Mouse (Mus musculus): ENCODE measurements around the gene Banp. TPM values are rescaled to one million over a fixed set of nuclear protein-coding genes. Genes with fewer than 3 reads are reported as not detected.

The Banp gene
- polyA plus RNA-seq, 1 experiment from 2014 or later: 53.0 TPM

GRCm38 (mm10) chr8:121952800-121953199 is 3.2 kb downstream of the Banp start:
- no peak overlapping the region for H3K27ac ChIP-seq (ENCODE audit: low read length)
- H3K36me3 ChIP-seq (ENCODE audit: control insufficient read depth, insufficient read depth, low read length): peaks cover 13% of the 10 kb centered on the region
- WGBS: 87% methylated on average over 7 of the region's 7 CpGs
- ATAC-seq (ENCODE audit: low read depth): no peak
- peak overlapping the region; percentile 83; the same call in 1 of the 2 replicates for H3K4me2 ChIP-seq (ENCODE audit: low read depth, low read length)
- no peak overlapping the region for H3K4me3 ChIP-seq (ENCODE audit: low read length)
- H3K9ac ChIP-seq (ENCODE audit: low read length): no peak overlapping the region
- no peaks in the 10 kb centered on the region for H3K9me3 ChIP-seq (ENCODE audit: control insufficient read depth, low read length)
- no peaks in the 10 kb centered on the region for H3K27me3 ChIP-seq (ENCODE audit: control insufficient read depth, insufficient read depth, low read depth, low read length)
- peaks cover 33% of the 10 kb centered on the region for H3K4me1 ChIP-seq (replicated peaks; ENCODE audit: control insufficient read depth, insufficient read depth, low read length)

DNA sequence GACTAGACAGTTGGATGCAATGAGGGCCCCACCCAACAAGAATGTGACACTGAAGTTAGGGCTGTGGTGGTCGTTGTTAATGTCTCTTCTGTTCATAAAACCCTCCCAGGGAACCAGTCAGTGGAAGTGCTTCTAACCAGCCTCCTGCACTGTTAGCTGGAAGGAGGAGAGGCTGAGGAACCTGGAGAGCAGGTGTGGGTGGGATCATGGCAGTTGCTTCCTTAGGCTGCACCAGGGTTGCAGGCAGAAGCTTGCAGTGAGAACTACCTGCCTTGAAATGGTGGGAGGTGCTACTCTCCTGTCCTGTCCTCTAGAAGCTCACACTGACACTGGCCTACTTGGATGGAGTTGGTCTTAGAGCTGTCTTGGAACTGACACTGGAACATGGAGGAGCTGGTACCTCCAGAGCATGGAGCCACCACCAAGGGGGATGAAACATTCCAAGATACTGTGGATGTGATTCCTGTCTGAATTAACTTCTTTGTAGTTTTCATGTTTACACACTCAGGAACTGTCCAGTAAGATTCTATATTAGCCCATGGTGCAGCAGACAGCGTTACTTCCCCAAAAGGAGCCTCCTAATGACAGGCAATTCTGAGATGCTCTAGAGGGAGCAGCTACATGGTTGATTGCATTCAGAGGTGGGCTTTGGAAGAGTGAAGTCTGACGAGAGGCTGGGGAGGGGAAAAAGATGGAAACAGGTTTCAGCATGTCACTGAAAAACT is 4.4 kb downstream of the Banp start:
- no peak overlapping the region for H3K27ac ChIP-seq (ENCODE audit: low read length)
- WGBS: 63% methylated on average over 3 of the region's 3 CpGs
- H3K36me3 ChIP-seq (ENCODE audit: control insufficient read depth, insufficient read depth, low read length): peaks cover 13% of the 10 kb centered on the region
- ATAC-seq (ENCODE audit: low read depth): no peak
- peaks cover 23% of the 10 kb centered on the region for H3K4me1 ChIP-seq (replicated peaks; ENCODE audit: control insufficient read depth, insufficient read depth, low read length)
- H3K4me3 ChIP-seq (ENCODE audit: low read length): no peak overlapping the region
- no peak overlapping the region for H3K9ac ChIP-seq (ENCODE audit: low read length)
- no peaks in the 10 kb centered on the region for H3K9me3 ChIP-seq (ENCODE audit: control insufficient read depth, low read length)
- H3K27me3 ChIP-seq (ENCODE audit: control insufficient read depth, insufficient read depth, low read depth, low read length): no peaks in the 10 kb centered on the region
- no peak overlapping the region for H3K4me2 ChIP-seq (ENCODE audit: low read depth, low read length)

DNA sequence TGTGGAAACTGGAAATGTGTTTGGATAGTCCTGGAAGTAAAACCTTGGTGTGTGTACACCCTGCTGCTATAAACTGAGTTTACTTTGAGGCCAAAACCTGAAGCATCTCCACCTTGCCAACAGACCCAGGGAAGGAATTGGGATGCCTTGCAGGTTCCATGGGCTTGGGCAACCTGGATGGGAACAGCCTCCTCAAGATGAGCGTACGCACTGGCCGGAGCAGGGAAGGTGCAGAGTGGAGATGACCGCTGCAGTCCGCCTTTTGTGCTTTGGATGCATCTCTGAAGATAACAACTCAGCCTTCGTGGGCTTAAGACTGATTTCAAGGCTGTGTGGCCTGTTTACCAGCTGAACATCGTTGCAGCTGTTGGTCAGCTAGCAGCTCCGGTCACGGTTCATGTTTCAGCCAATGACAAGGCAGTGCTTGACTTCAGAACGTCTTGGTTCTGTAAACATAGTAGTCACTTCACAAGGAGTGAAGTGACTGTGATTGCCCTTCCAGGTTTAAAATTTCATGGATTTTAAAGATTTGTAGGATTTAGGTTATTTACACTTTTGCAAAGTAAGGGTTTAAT is 5.5 kb downstream of the Banp start:
- peaks cover 19% of the 10 kb centered on the region for H3K4me1 ChIP-seq (replicated peaks; ENCODE audit: control insufficient read depth, insufficient read depth, low read length)
- peaks cover 13% of the 10 kb centered on the region for H3K36me3 ChIP-seq (ENCODE audit: control insufficient read depth, insufficient read depth, low read length)
- H3K4me3 ChIP-seq (ENCODE audit: low read length): no peak overlapping the region
- 58% methylated on average over 10 of the region's 10 CpGs for WGBS
- ATAC-seq (ENCODE audit: low read depth): no peak
- H3K27me3 ChIP-seq (ENCODE audit: control insufficient read depth, insufficient read depth, low read depth, low read length): no peaks in the 10 kb centered on the region
- no peak overlapping the region for H3K4me2 ChIP-seq (ENCODE audit: low read depth, low read length)
- H3K9ac ChIP-seq (ENCODE audit: low read length): no peak overlapping the region
- H3K9me3 ChIP-seq (ENCODE audit: control insufficient read depth, low read length): no peaks in the 10 kb centered on the region
- H3K27ac ChIP-seq (ENCODE audit: low read length): no peak overlapping the region

DNA sequence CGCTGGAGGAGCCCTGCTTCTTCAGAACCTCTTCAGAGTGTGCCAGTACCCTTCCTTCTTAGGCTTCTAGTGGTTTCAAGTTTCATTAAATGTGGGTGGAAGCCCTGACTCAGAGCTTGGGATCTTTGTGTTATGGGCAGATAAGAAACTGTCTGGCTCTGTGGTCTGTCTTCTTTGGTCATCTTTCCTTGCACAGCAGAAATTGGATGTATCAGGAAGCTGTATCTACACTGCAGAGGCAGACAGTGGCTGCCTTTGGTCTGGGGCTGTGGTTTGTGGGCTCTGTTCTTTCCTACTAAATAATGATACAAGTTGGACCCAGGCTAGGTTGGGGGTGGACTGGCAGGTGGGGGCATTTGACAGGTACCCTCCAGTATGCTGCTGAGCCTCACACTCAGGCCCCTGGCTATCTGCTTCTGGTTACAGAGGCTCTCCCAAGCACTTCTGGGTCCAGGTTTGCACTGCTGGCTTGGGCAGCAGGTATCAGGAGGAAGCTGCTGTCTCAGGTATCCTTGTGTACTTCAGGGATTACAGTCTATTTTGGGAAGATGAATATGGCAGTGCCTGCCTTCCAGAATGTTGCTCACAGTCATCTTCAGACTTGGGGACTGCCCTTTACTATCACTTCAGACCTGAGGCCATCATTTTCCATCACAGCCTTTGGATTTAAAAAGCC is 6.4 kb downstream of the Banp start:
- H3K4me1 ChIP-seq (replicated peaks; ENCODE audit: control insufficient read depth, insufficient read depth, low read length): peaks cover 19% of the 10 kb centered on the region
- H3K9ac ChIP-seq (ENCODE audit: low read length): no peak overlapping the region
- H3K36me3 ChIP-seq (ENCODE audit: control insufficient read depth, insufficient read depth, low read length): peaks cover 13% of the 10 kb centered on the region
- no peak overlapping the region for H3K4me2 ChIP-seq (ENCODE audit: low read depth, low read length)
- no peaks in the 10 kb centered on the region for H3K9me3 ChIP-seq (ENCODE audit: control insufficient read depth, low read length)
- H3K4me3 ChIP-seq (ENCODE audit: low read length): no peak overlapping the region
- WGBS: 77% methylated on average over 1 of the region's 1 CpGs
- H3K27me3 ChIP-seq (ENCODE audit: control insufficient read depth, insufficient read depth, low read depth, low read length): no peaks in the 10 kb centered on the region
- ATAC-seq (ENCODE audit: low read depth): no peak
- no peak overlapping the region for H3K27ac ChIP-seq (ENCODE audit: low read length)

DNA sequence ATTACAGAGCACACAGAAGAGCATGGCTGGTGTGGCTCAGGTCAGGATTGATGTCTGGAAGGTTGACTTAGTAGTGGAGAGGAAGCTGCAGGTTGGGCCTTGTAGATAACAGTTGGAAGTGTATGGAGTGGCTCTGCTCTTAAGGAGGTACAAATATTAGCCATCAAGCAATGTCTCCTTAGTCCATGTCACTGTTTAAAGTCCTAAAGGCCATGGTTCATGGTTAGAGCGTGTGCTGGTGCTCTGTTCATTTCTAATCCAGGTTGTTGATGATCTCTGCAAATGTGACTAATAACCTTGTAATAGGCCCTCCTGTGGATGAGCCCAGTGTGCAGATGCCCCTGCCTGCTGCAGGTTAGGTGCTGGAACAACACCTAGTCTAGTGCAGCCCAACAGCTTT is 8.8 kb downstream of the Banp start:
- Histone ChIP-seq H3K4me3 (ENCODE audit: low read length) (no peak overlapping the region), H3K9me3 (ENCODE audit: control insufficient read depth, low read length) (no peaks in the 10 kb centered on the region), H3K4me1 (replicated peaks; ENCODE audit: control insufficient read depth, insufficient read depth, low read length) (peaks cover 10% of the 10 kb centered on the region; the same call in 1 of the 2 replicates), H3K9ac (ENCODE audit: low read length) (no peak overlapping the region), H3K36me3 (ENCODE audit: control insufficient read depth, insufficient read depth, low read length) (peaks cover 13% of the 10 kb centered on the region), H3K4me2 (ENCODE audit: low read depth, low read length) (no peak overlapping the region), H3K27ac (ENCODE audit: low read length) (no peak overlapping the region), H3K27me3 (ENCODE audit: control insufficient read depth, insufficient read depth, low read depth, low read length) (no peaks in the 10 kb centered on the region)
- ATAC-seq (ENCODE audit: low read depth): no peak
- 78% methylated on average over 1 of the region's 1 CpGs for WGBS

DNA sequence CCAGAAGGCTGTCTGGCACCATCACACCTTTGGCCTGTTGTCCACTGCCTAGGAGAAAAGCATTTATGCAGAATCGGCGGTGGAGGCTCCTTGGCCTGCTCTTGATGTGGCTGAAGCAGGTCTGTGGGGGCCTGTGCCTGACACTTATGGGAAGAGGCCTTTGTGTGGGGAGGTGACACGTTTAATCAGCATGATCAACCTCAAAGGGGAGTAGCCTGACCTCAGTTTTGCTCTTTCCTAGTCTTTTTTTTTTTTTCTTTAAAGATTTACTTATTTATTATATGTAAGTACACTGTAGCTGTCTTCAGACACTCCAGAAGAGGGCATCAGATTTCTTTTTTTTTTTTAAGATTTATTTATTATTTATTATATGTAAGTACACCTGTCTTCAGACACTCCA is 13.3 kb downstream of the Banp start:
- no peak for ATAC-seq (ENCODE audit: low read depth)
- Histone ChIP-seq H3K36me3 (ENCODE audit: control insufficient read depth, insufficient read depth, low read length) (no peaks in the 10 kb centered on the region), H3K27me3 (ENCODE audit: control insufficient read depth, insufficient read depth, low read depth, low read length) (no peaks in the 10 kb centered on the region), H3K4me1 (replicated peaks; ENCODE audit: control insufficient read depth, insufficient read depth, low read length) (peaks cover 15% of the 10 kb centered on the region), H3K4me2 (ENCODE audit: low read depth, low read length) (no peak overlapping the region), H3K27ac (ENCODE audit: low read length) (no peak overlapping the region), H3K4me3 (ENCODE audit: low read length) (no peak overlapping the region), H3K9me3 (ENCODE audit: control insufficient read depth, low read length) (no peaks in the 10 kb centered on the region), H3K9ac (ENCODE audit: low read length) (no peak overlapping the region)
- 76% methylated on average over 3 of the region's 3 CpGs for WGBS

GRCm38 (mm10) chr8:121964716-121965512 is 15.4 kb downstream of the Banp start:
- H3K27me3 ChIP-seq (ENCODE audit: control insufficient read depth, insufficient read depth, low read depth, low read length): no peaks in the 10 kb centered on the region
- H3K4me3 ChIP-seq (ENCODE audit: low read length): no peak overlapping the region
- ATAC-seq (ENCODE audit: low read depth): no peak
- no peaks in the 10 kb centered on the region for H3K36me3 ChIP-seq (ENCODE audit: control insufficient read depth, insufficient read depth, low read length)
- 68% methylated on average over 8 of the region's 8 CpGs for WGBS
- no peaks in the 10 kb centered on the region for H3K9me3 ChIP-seq (ENCODE audit: control insufficient read depth, low read length)
- H3K9ac ChIP-seq (ENCODE audit: low read length): no peak overlapping the region
- no peak overlapping the region for H3K27ac ChIP-seq (ENCODE audit: low read length)
- peaks cover 21% of the 10 kb centered on the region for H3K4me1 ChIP-seq (replicated peaks; ENCODE audit: control insufficient read depth, insufficient read depth, low read length)
- no peak overlapping the region for H3K4me2 ChIP-seq (ENCODE audit: low read depth, low read length)

DNA sequence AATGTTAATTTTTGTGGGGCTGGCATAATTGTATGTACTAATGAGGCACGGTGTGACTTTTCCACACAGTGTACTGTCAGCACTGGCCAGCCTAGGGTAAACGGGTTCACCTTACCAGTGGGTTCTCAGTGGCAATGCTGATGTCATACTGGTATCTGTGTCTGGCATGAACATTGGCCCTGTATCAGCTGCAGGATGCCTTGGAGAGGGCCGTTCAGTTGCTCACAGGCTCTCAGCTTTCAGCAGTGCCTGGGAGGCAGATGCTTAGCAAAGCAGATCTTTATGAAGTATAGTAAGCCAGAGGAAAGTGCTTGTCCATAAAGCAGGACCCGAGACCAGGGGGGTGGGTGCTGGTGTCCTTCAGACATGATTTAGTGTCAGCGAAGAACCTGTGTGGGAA is 16.6 kb downstream of the Banp start:
- WGBS: 53% methylated on average over 5 of the region's 5 CpGs
- H3K4me3 ChIP-seq (ENCODE audit: low read length): no peak overlapping the region
- H3K9ac ChIP-seq (ENCODE audit: low read length): no peak overlapping the region
- H3K36me3 ChIP-seq (ENCODE audit: control insufficient read depth, insufficient read depth, low read length): no peaks in the 10 kb centered on the region
- H3K27ac ChIP-seq (ENCODE audit: low read length): no peak overlapping the region
- no peak for ATAC-seq (ENCODE audit: low read depth)
- peaks cover 21% of the 10 kb centered on the region for H3K4me1 ChIP-seq (replicated peaks; ENCODE audit: control insufficient read depth, insufficient read depth, low read length)
- H3K27me3 ChIP-seq (ENCODE audit: control insufficient read depth, insufficient read depth, low read depth, low read length): no peaks in the 10 kb centered on the region
- no peak overlapping the region for H3K4me2 ChIP-seq (ENCODE audit: low read depth, low read length)
- H3K9me3 ChIP-seq (ENCODE audit: control insufficient read depth, low read length): no peaks in the 10 kb centered on the region
